Mouse (Mus musculus): ENCODE data around the gene Soga1. TPM values are rescaled to one million over a fixed set of nuclear protein-coding genes. Genes with fewer than 3 reads are reported as not detected.
A peak's percentile ranks its signal among the peaks of the same experiment; 100 is the strongest.

Soga1 gene
- polyA plus RNA-seq, 1 experiment from 2014 or later, result 5.4 TPM

DNA sequence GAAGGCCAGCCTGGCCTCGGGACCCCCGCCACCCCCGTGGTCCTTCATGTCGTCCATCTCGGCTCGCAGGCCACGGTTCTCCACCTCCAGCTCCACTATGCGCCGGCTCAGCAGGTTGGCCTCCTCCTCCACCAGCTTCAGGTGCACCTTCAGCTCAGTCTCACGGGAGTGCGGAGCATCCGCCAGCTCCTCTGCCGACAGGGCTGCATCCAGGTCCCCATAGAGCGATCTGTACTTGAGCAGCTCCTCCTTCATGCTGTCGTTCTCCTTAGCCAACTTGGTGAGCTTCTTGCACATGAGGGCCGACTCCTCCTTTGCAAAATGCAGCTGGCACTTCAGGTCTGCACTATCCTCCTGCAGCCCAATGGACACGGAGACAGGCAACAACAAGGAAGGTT, 38.4 kb downstream of the Soga1 start:
- no peaks in the 10 kb centered on the region for H3K4me1 ChIP-seq (ENCODE audit: control insufficient read depth, insufficient read depth, low read length)
- H3K4me2 ChIP-seq (ENCODE audit: low read depth, low read length), result no peak overlapping the region
- H3K9me3 ChIP-seq (replicated peaks; ENCODE audit: control insufficient read depth, low read length), result no peaks in the 10 kb centered on the region
- no peak overlapping the region for H3K9ac ChIP-seq (replicated peaks; ENCODE audit: low read length)
- no peak for DNase-seq (ENCODE audit: low spot score)
- H3K4me3 ChIP-seq (ENCODE audit: low read depth, low read length), result no peak overlapping the region
- H3K27ac ChIP-seq (replicated peaks; ENCODE audit: low read depth, low read length), result no peak overlapping the region
- ATAC-seq (replicated peaks; ENCODE audit: insufficient number of reproducible peaks, low FRiP score, low TSS enrichment, low read depth), result no peak
- WGBS, result 80% methylated on average over 16 of the region's 17 CpGs
- H3K36me3 ChIP-seq (replicated peaks; ENCODE audit: control insufficient read depth, insufficient read depth, low read depth, low read length), result peaks cover 31% of the 10 kb centered on the region
- H3K27me3 ChIP-seq (ENCODE audit: control insufficient read depth, insufficient read depth, low read length), result no peaks in the 10 kb centered on the region

DNA sequence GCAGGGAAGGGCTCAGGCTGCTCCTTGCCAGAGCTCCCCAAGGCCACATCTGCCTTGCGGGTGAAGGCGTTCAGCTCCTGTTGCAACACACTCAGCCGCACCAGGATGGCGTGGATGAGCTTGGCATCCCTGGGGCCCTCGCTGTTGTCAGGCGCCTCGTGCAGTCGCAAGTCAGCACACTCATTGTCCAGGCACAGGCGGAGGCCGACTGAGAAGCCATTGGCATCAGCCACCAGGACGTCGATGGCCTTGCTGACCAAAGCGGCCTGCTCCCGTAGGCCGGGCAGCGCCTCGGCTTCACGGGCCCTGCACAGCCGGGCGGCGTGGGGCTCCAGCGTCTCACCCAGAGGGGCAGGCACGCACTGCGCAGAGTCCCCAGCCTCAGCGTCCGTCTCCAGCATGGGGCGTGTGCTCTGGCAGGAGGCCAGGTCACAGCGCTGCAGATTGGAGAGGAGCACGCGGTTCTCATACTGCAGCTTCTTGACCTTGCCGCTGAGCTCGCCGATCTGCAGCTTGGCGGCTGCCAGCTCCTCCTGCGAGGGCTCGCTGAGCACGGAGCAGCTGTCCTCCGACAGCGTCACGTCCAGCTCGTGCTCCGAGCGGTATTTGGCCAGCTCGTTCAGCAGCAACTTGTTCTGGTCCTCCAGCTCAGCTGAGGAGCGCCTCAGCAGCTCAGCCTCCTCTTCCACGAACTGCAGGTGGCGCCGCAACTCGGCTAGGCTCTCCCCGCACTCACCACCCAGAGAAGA, 39.0 kb downstream of the Soga1 start:
- H3K27me3 ChIP-seq (ENCODE audit: control insufficient read depth, insufficient read depth, low read length), result no peaks in the 10 kb centered on the region
- DNase-seq (ENCODE audit: low spot score) (no peak), ATAC-seq (replicated peaks; ENCODE audit: insufficient number of reproducible peaks, low FRiP score, low TSS enrichment, low read depth) (no peak)
- 90% methylated on average over 50 of the region's 50 CpGs for WGBS
- no peaks in the 10 kb centered on the region for H3K9me3 ChIP-seq (replicated peaks; ENCODE audit: control insufficient read depth, low read length)
- no peak overlapping the region for H3K9ac ChIP-seq (replicated peaks; ENCODE audit: low read length)
- H3K27ac ChIP-seq (replicated peaks; ENCODE audit: low read depth, low read length), result no peak overlapping the region
- H3K4me2 ChIP-seq (ENCODE audit: low read depth, low read length), result no peak overlapping the region
- H3K4me1 ChIP-seq (ENCODE audit: control insufficient read depth, insufficient read depth, low read length), result no peaks in the 10 kb centered on the region
- H3K4me3 ChIP-seq (ENCODE audit: low read depth, low read length), result no peak overlapping the region
- H3K36me3 ChIP-seq (replicated peaks; ENCODE audit: control insufficient read depth, insufficient read depth, low read depth, low read length), result peaks cover 32% of the 10 kb centered on the region

- no peak overlapping the region for H3K4me2 ChIP-seq (ENCODE audit: low read depth, low read length)
- no peak overlapping the region for H3K4me3 ChIP-seq (ENCODE audit: low read depth, low read length)
- no peaks in the 10 kb centered on the region for H3K9me3 ChIP-seq (replicated peaks; ENCODE audit: control insufficient read depth, low read length)
- no peak overlapping the region for H3K9ac ChIP-seq (replicated peaks; ENCODE audit: low read length)
- H3K4me1 ChIP-seq (ENCODE audit: control insufficient read depth, insufficient read depth, low read length), result no peaks in the 10 kb centered on the region
- no peak overlapping the region for H3K27ac ChIP-seq (replicated peaks; ENCODE audit: low read depth, low read length)
- ATAC-seq (replicated peaks; ENCODE audit: insufficient number of reproducible peaks, low FRiP score, low TSS enrichment, low read depth) (no peak), DNase-seq (ENCODE audit: low spot score) (no peak)
- H3K27me3 ChIP-seq (ENCODE audit: control insufficient read depth, insufficient read depth, low read length), result no peaks in the 10 kb centered on the region
- 85% methylated on average over 9 of the region's 9 CpGs for WGBS
- peaks cover 29% of the 10 kb centered on the region for H3K36me3 ChIP-seq (replicated peaks; ENCODE audit: control insufficient read depth, insufficient read depth, low read depth, low read length)
Observed at GRCm38 (mm10) chr2:157037303-157037702, 41.8 kb downstream of the Soga1 start.

- H3K4me2 ChIP-seq (ENCODE audit: low read depth, low read length), result no peak overlapping the region
- H3K4me1 ChIP-seq (ENCODE audit: control insufficient read depth, insufficient read depth, low read length), result no peaks in the 10 kb centered on the region
- no peaks in the 10 kb centered on the region for H3K27me3 ChIP-seq (ENCODE audit: control insufficient read depth, insufficient read depth, low read length)
- H3K36me3 ChIP-seq (replicated peaks; ENCODE audit: control insufficient read depth, insufficient read depth, low read depth, low read length), result peaks cover 24% of the 10 kb centered on the region
- WGBS, result 96% methylated on average over 8 of the region's 8 CpGs
- DNase-seq (ENCODE audit: low spot score) (no peak), ATAC-seq (replicated peaks; ENCODE audit: insufficient number of reproducible peaks, low FRiP score, low TSS enrichment, low read depth) (no peak)
- H3K9me3 ChIP-seq (replicated peaks; ENCODE audit: control insufficient read depth, low read length), result no peaks in the 10 kb centered on the region
- H3K27ac ChIP-seq (replicated peaks; ENCODE audit: low read depth, low read length), result no peak overlapping the region
- H3K4me3 ChIP-seq (ENCODE audit: low read depth, low read length), result no peak overlapping the region
- no peak overlapping the region for H3K9ac ChIP-seq (replicated peaks; ENCODE audit: low read length)
Observed at GRCm38 (mm10) chr2:157036400-157036799, 42.7 kb downstream of the Soga1 start.

- Histone ChIP-seq H3K4me1 (ENCODE audit: control insufficient read depth, insufficient read depth, low read length) (no peaks in the 10 kb centered on the region), H3K27me3 (ENCODE audit: control insufficient read depth, insufficient read depth, low read length) (no peaks in the 10 kb centered on the region), H3K36me3 (replicated peaks; ENCODE audit: control insufficient read depth, insufficient read depth, low read depth, low read length) (peaks cover 24% of the 10 kb centered on the region), H3K4me3 (ENCODE audit: low read depth, low read length) (no peak overlapping the region), H3K9ac (replicated peaks; ENCODE audit: low read length) (no peak overlapping the region), H3K9me3 (replicated peaks; ENCODE audit: control insufficient read depth, low read length) (no peaks in the 10 kb centered on the region), H3K27ac (replicated peaks; ENCODE audit: low read depth, low read length) (no peak overlapping the region), H3K4me2 (ENCODE audit: low read depth, low read length) (no peak overlapping the region)
- DNase-seq (ENCODE audit: low spot score) (no peak), ATAC-seq (replicated peaks; ENCODE audit: insufficient number of reproducible peaks, low FRiP score, low TSS enrichment, low read depth) (no peak)
- 83% methylated on average over 7 of the region's 7 CpGs for WGBS
Observed at GRCm38 (mm10) chr2:157035371-157035770, 43.7 kb downstream of the Soga1 start.

GRCm38 (mm10) chr2:157030804-157031203, 48.2 kb downstream of the Soga1 start:
- Histone ChIP-seq H3K36me3 (replicated peaks; ENCODE audit: control insufficient read depth, insufficient read depth, low read depth, low read length) (peaks cover 48% of the 10 kb centered on the region), H3K4me3 (ENCODE audit: low read depth, low read length) (no peak overlapping the region), H3K4me2 (ENCODE audit: low read depth, low read length) (no peak overlapping the region), H3K27ac (replicated peaks; ENCODE audit: low read depth, low read length) (no peak overlapping the region), H3K9ac (replicated peaks; ENCODE audit: low read length) (no peak overlapping the region), H3K27me3 (ENCODE audit: control insufficient read depth, insufficient read depth, low read length) (no peaks in the 10 kb centered on the region), H3K9me3 (replicated peaks; ENCODE audit: control insufficient read depth, low read length) (no peaks in the 10 kb centered on the region), H3K4me1 (ENCODE audit: control insufficient read depth, insufficient read depth, low read length) (no peaks in the 10 kb centered on the region)
- ATAC-seq (replicated peaks; ENCODE audit: insufficient number of reproducible peaks, low FRiP score, low TSS enrichment, low read depth), result 0 out of 2 replicates have a peak, but pooled peaks have one; percentile 30
- peak; percentile 83 for DNase-seq (ENCODE audit: low spot score)
- 46% methylated on average over 9 of the region's 9 CpGs for WGBS

DNA sequence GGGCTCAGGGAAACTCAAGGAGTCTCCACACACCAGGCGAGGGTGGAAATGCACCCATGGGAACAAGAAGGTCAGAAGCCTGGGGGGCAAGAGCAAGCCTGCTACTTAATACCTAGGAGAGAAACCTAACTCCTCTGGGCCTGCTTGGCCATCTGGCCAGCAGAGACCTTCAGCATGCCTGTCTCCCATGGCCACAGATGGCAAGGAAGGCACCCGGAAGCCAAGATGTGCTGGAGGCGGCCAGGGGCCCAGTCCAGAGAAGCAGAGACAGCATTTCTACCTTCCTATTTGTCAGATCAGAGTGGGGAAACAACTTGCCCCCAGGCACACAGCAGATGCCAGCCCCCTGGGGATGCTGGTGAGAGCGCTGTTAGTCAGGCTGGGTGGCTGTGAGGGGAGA, 50.8 kb downstream of the Soga1 start:
- ATAC-seq (replicated peaks; ENCODE audit: insufficient number of reproducible peaks, low FRiP score, low TSS enrichment, low read depth) (no peak), DNase-seq (ENCODE audit: low spot score) (no peak)
- Histone ChIP-seq H3K9ac (replicated peaks; ENCODE audit: low read length) (no peak overlapping the region), H3K9me3 (replicated peaks; ENCODE audit: control insufficient read depth, low read length) (no peaks in the 10 kb centered on the region), H3K27ac (replicated peaks; ENCODE audit: low read depth, low read length) (no peak overlapping the region), H3K36me3 (replicated peaks; ENCODE audit: control insufficient read depth, insufficient read depth, low read depth, low read length) (peaks cover 55% of the 10 kb centered on the region), H3K27me3 (ENCODE audit: control insufficient read depth, insufficient read depth, low read length) (no peaks in the 10 kb centered on the region), H3K4me1 (ENCODE audit: control insufficient read depth, insufficient read depth, low read length) (no peaks in the 10 kb centered on the region), H3K4me2 (ENCODE audit: low read depth, low read length) (no peak overlapping the region), H3K4me3 (ENCODE audit: low read depth, low read length) (no peak overlapping the region)
- WGBS, result 87% methylated on average over 4 of the region's 4 CpGs

DNA sequence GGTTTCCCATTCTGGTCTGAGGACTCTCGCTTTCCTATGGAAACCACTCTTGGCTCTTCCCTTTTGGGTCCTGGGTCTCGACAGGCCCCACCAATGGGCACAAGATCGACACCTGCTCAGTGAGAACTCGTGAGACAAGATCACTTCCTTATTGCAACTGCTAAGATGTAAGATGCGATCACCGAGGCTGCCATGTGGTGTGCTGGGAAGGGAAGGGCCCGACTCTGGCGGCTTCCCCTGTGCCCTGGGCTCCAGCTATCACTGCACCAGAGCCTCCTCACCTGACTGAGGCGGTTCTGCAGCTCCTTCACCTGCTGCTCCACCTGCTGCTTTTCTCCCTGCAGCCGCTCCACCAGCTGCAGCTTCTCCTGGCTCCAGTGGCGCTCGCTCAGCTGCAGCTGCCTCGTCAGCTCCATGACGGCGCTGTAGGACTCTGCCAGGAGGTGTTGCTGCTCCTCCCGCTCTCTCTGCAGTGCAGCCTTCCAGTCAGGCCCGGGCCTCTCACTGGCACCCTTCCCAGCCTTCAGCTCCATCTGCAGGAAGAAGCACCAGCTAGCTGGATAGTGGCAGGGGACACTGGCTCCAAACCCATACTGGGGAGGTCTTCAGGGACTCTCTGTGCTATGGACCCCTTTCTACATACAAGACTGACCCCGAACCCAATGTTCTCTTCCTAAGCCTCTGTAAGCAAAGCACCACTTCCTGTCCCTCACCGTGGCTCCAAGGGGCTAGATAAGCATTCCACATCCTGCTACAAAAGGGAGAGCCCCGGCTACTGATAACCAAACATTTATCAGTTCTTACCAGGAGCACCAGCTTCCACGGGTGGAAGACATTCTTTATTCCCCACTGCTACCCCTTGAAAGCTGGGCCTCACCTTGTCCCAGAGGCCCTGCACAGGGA, 51.7 kb downstream of the Soga1 start:
- Histone ChIP-seq H3K36me3 (replicated peaks; ENCODE audit: control insufficient read depth, insufficient read depth, low read depth, low read length) (peaks cover 57% of the 10 kb centered on the region), H3K4me1 (ENCODE audit: control insufficient read depth, insufficient read depth, low read length) (no peaks in the 10 kb centered on the region), H3K27ac (replicated peaks; ENCODE audit: low read depth, low read length) (no peak overlapping the region), H3K9ac (replicated peaks; ENCODE audit: low read length) (no peak overlapping the region), H3K27me3 (ENCODE audit: control insufficient read depth, insufficient read depth, low read length) (no peaks in the 10 kb centered on the region), H3K4me3 (ENCODE audit: low read depth, low read length) (no peak overlapping the region), H3K4me2 (ENCODE audit: low read depth, low read length) (no peak overlapping the region), H3K9me3 (replicated peaks; ENCODE audit: control insufficient read depth, low read length) (no peaks in the 10 kb centered on the region)
- WGBS, result 87% methylated on average over 21 of the region's 21 CpGs
- ATAC-seq (replicated peaks; ENCODE audit: insufficient number of reproducible peaks, low FRiP score, low TSS enrichment, low read depth) (no peak), DNase-seq (ENCODE audit: low spot score) (no peak)

Data from embryonic facial prominence, embryonic 11.5 days (tissue).